Mouse (Mus musculus) v-Abl transformed pro-B cells (cell line): ENCODE data around the gene Olfr316.

Source experiments
- in situ Hi-C, 2 experiments: fragments of 400-800 bp; cut with MboI; formaldehyde crosslinking; loops; one replicate each; pipeline ENCODE4 v1.15.1; 2025; ENCODE audit not compliant: unreplicated experiment in 2 of 2

Gene Olfr316

GRCm38 (mm10) chr11:58803871-58804270 lies 51.3 kb downstream of the Olfr316 start:
- in situ Hi-C loops: no loop called here

- in situ Hi-C loops: no loop called here
Measured at GRCm38 (mm10) chr11:58804393-58804792, 51.9 kb downstream of the Olfr316 start.
